Comparison of ENCODE assay signal across 15 mouse cellular contexts in the genomic region with DNA sequence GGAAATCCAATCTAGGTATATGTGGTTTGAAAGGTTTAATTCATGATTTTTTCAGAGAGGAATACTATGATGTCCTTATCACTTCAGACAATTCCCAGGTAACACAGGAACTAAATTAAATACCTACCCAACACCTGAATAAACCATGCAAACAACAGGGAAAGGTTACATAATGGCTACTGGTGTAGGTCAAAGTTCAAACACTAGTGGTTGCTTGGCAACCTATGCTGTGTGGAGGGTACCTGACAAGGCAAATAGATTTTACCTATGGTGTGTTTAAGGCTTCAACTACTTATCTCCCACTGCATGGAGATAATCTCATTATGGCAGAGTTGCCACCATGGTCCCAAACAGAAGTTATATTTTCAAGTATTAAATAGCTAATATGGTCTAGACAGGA.
"Had no signal": no experiment of that assay in that cellular context is flagged by ENCODE, and none has a peak within 500 bp of the region (broad histone marks: within the 10 kb centered on the region; RNA-seq: fewer than 3 reads in every experiment).

No protein-coding gene starts in this region.

- H3K9ac ChIP-seq: lung, embryonic 14.5 days; midbrain, embryonic 12.5 days; neural tube, embryonic 13.5 days; neural tube, embryonic 15.5 days had no signal

- H3K9me3 ChIP-seq: midbrain, embryonic 10.5 days; midbrain, embryonic 12.5 days; neural tube, embryonic 13.5 days; neural tube, embryonic 15.5 days had no signal

- H3K4me1 ChIP-seq: midbrain, embryonic 10.5 days; midbrain, embryonic 12.5 days had no signal

- H3K27me3 ChIP-seq: midbrain, embryonic 12.5 days; neural tube, embryonic 13.5 days; neural tube, embryonic 15.5 days had no signal

- H3K4me2 ChIP-seq: lung, embryonic 14.5 days; midbrain, embryonic 12.5 days; neural tube, embryonic 13.5 days; neural tube, embryonic 15.5 days had no signal

- DNase-seq: retina, postnatal 1 day; right cerebral cortex, adult 18-20 months; right cerebral cortex, postnatal 25 days; right cerebral cortex, postnatal 4 days; spleen, adult 18-20 months; thymus, adult 18-20 months; thymus, postnatal 14 days; thymus, postnatal 36 days had no signal

- H3K27ac ChIP-seq: midbrain, embryonic 10.5 days; midbrain, embryonic 12.5 days; neural tube, embryonic 13.5 days; neural tube, embryonic 15.5 days had no signal

- H3K4me3 ChIP-seq: midbrain, embryonic 10.5 days; midbrain, embryonic 12.5 days; myocyte; neural tube, embryonic 13.5 days; neural tube, embryonic 15.5 days had no signal

- H3K36me3 ChIP-seq: midbrain, embryonic 10.5 days; midbrain, embryonic 12.5 days; neural tube, embryonic 13.5 days; neural tube, embryonic 15.5 days had no signal

- ATAC-seq: midbrain, embryonic 16.5 days had no signal
